Mouse (Mus musculus) thymus, adult 2 months (tissue): ENCODE measurements around the gene Gadd45b. TPM values are rescaled to one million over a fixed set of nuclear protein-coding genes. Genes with fewer than 3 reads are reported as not detected.

Source experiments
- DNase-seq: peaks from one replicate; pipeline ENCODE4 v3.0.0; 2021
- H3K27ac ChIP-seq: fragments of 200-500 bp; 2 replicates; pipeline ENCODE4 v1.5.1; 2012; ENCODE audit warnings: low read length, control low read depth; ENCODE audit not compliant: control insufficient read depth, insufficient read depth
- H3K27me3 ChIP-seq: fragments of 200-500 bp; 2 replicates; pipeline ENCODE4 v1.6.1; 2012; ENCODE audit warnings: mild to moderate bottlenecking, low read length, moderate library complexity, mixed read lengths; ENCODE audit not compliant: control insufficient read depth, insufficient read depth
- H3K36me3 ChIP-seq: fragments of 200-500 bp; 2 replicates; pipeline ENCODE4 v1.6.1; 2012; ENCODE audit warnings: mild to moderate bottlenecking, low read length, moderate library complexity; ENCODE audit not compliant: control insufficient read depth, insufficient read depth
- H3K4me1 ChIP-seq: fragments of 200-500 bp; replicated peaks from 2 replicates; pipeline ENCODE4 v1.6.1; 2012; ENCODE audit warnings: low read length; ENCODE audit not compliant: control insufficient read depth, insufficient read depth
- H3K4me3 ChIP-seq: fragments of 200-500 bp; 2 replicates; pipeline ENCODE4 v1.5.1; 2012; ENCODE audit warnings: mild to moderate bottlenecking, low read length, control low read depth, moderate library complexity; ENCODE audit not compliant: control insufficient read depth, insufficient read depth
- CTCF ChIP-seq: fragments of 200-500 bp; IDR thresholded peaks from 2 replicates; pipeline ENCODE4 v1.5.1; 2012; ENCODE audit warnings: mild to moderate bottlenecking, control low read depth, low read length, moderate library complexity, borderline replicate concordance; ENCODE audit not compliant: control insufficient read depth, poor library complexity, insufficient read depth; ENCODE audit errors: extremely low read depth
- POLR2A ChIP-seq: fragments of 200-500 bp; IDR thresholded peaks from 2 replicates; pipeline ENCODE4 v1.6.1; 2012; ENCODE audit warnings: mild to moderate bottlenecking, low read length, control low read depth, moderate library complexity; ENCODE audit not compliant: control insufficient read depth, poor library complexity, insufficient read depth; ENCODE audit errors: extremely low read depth
- WGBS: fragments of 180-500 bp; shearing (Covaris S2); methylation state at CpG from one replicate; pipeline ENCODE4 v1.1.7; 2018; 5-methylcytosine and 5-hydroxymethylcytosine counted together
- polyA plus RNA-seq: library from polyadenylated mRNA; depleted of rRNA; stranded (reverse); fragments of >200 nt; gene quantifications from 2 replicates; pipeline ENCODE4 v1.2.3, GENCODE M21; 2012

The Gadd45b gene
- polyA plus RNA-seq, 1 experiment, result 53.2 TPM

GRCm38 (mm10) chr10:80938831-80939550, 9.1 kb downstream of the Gadd45b start:
- Histone ChIP-seq H3K27ac (no peak overlapping the region), H3K27me3 (peaks cover 2% of the 10 kb centered on the region; the same call in 1 of the 2 replicates), H3K4me1 (peaks cover 39% of the 10 kb centered on the region), H3K4me3 (no peak overlapping the region), H3K36me3 (no peaks in the 10 kb centered on the region)
- 17% methylated on average over 15 of the region's 15 CpGs for WGBS
- TF ChIP-seq POLR2A, result no peak
- no peak for DNase-seq

GRCm38 (mm10) chr10:80939671-80940070, 9.8 kb downstream of the Gadd45b start:
- peak; percentile 19; the same call in 1 of the 2 replicates for TF ChIP-seq CTCF
- TF ChIP-seq POLR2A, result no peak
- Histone ChIP-seq H3K27me3 (peaks cover 2% of the 10 kb centered on the region; the same call in 1 of the 2 replicates), H3K4me3 (peak overlapping the region; percentile 29), H3K27ac (no peak overlapping the region), H3K36me3 (no peaks in the 10 kb centered on the region), H3K4me1 (peaks cover 39% of the 10 kb centered on the region)
- DNase-seq, result peak; percentile 81
- 2% methylated on average over 28 of the region's 28 CpGs for WGBS

- no peak overlapping the region for H3K4me3 ChIP-seq
- TF ChIP-seq POLR2A (no peak), CTCF (no peak)
- H3K27ac ChIP-seq, result no peak overlapping the region
- peaks cover 2% of the 10 kb centered on the region; the same call in 1 of the 2 replicates for H3K27me3 ChIP-seq
- H3K4me1 ChIP-seq, result peaks cover 39% of the 10 kb centered on the region
- 63% methylated on average over 8 of the region's 8 CpGs for whole genome bisulfite sequencing
- DNase-seq, result no peak
- no peaks in the 10 kb centered on the region for H3K36me3 ChIP-seq
Measured at GRCm38 (mm10) chr10:80940320-80940987, 10.6 kb downstream of the Gadd45b start.

GRCm38 (mm10) chr10:80940988-80941347, 11.1 kb downstream of the Gadd45b start:
- Histone ChIP-seq H3K4me1 (peaks cover 39% of the 10 kb centered on the region), H3K4me3 (no peak overlapping the region), H3K36me3 (no peaks in the 10 kb centered on the region)

GRCm38 (mm10) chr10:80942919-80943318, 13.0 kb downstream of the Gadd45b start:
- H3K27me3 ChIP-seq, result peaks cover 2% of the 10 kb centered on the region; the same call in 1 of the 2 replicates
- H3K36me3 ChIP-seq, result no peaks in the 10 kb centered on the region
- WGBS, result 21% methylated on average over 8 of the region's 8 CpGs
- no peak overlapping the region for H3K4me3 ChIP-seq
- no peak overlapping the region for H3K27ac ChIP-seq
- TF ChIP-seq POLR2A, result no peak
- no peak for TF ChIP-seq CTCF
- no peak for DNase-seq
- peaks cover 27% of the 10 kb centered on the region for H3K4me1 ChIP-seq

More at GRCm38 (mm10) chr10:80940988-80941347, 11.1 kb downstream of the Gadd45b start:
- DNase-seq, result no peak
- peaks cover 2% of the 10 kb centered on the region; the same call in 1 of the 2 replicates for H3K27me3 ChIP-seq
- TF ChIP-seq POLR2A (no peak), CTCF (no peak)
- WGBS, result 32% methylated on average over 2 of the region's 2 CpGs
- no peak overlapping the region for H3K27ac ChIP-seq

GRCm38 (mm10) chr10:80943701-80944100, 13.8 kb downstream of the Gadd45b start:
- Histone ChIP-seq H3K4me1 (peaks cover 28% of the 10 kb centered on the region), H3K4me3 (no peak overlapping the region), H3K36me3 (no peaks in the 10 kb centered on the region), H3K27ac (no peak overlapping the region), H3K27me3 (peaks cover 2% of the 10 kb centered on the region; the same call in 1 of the 2 replicates)
- WGBS, result 91% methylated on average over 9 of the region's 9 CpGs
- no peak for TF ChIP-seq CTCF
- no peak for TF ChIP-seq POLR2A
- no peak for DNase-seq
